Mouse (Mus musculus): ENCODE results near the gene 1700001C19Rik. TPM values are rescaled to one million over a fixed set of nuclear protein-coding genes. Genes with fewer than 3 reads are reported as not detected.

The 1700001C19Rik gene
- total and polyA plus RNA-seq, 3 experiments: not detected

GRCm38 (mm10) chr17:47428831-47429304 lies 8.3 kb downstream of the 1700001C19Rik start:
- in situ Hi-C loops (cut with MboI; ENCODE audit: low pct_ligation_motif_present, low pct_unique_long_range_greater_than_20kb, low sequenced_read_pairs): loop anchor here (5.0 kb wide), 1 partner anchor 37 kb away; no protein-coding TSS in a partner anchor
- no peaks in the 10 kb centered on the region for H3K36me3 ChIP-seq (replicated peaks in 1 of 2; ENCODE audit: control insufficient read depth in 1 of 2, insufficient read depth in 1 of 2, low read length in 1 of 2)
- no peak overlapping the region for H3K9ac ChIP-seq (ENCODE audit: insufficient read depth, low read depth)
- dilution Hi-C loops (cut with MboI; ENCODE audit: extremely low pct_ligation_motif_present, extremely low pct_unique_long_range_greater_than_20kb, low sequenced_read_pairs): no loop called here
- H3K9me3 ChIP-seq (replicated peaks; ENCODE audit: low read length): no peaks in the 10 kb centered on the region
- no peak for DNase-seq (ENCODE audit: extremely low read depth)
- H3K79me2 ChIP-seq (replicated peaks; ENCODE audit: control insufficient read depth, extremely low read depth, insufficient read depth, poor library complexity, severe bottlenecking): no peaks in the 10 kb centered on the region
- H3K27me3 ChIP-seq (replicated peaks): peaks cover 8% of the 10 kb centered on the region
- no peaks in the 10 kb centered on the region for H3K4me1 ChIP-seq (ENCODE audit: control insufficient read depth in 1 of 2, insufficient read depth in 2 of 2)
- TF ChIP-seq IRF4 (IDR thresholded peaks at IDR 0.05; ENCODE audit: low read depth, low read length) (0 out of 2 replicates have a peak, but pooled peaks have one; percentile 16), JUN (IDR thresholded peaks at IDR 0.05; ENCODE audit: insufficient read depth, low read depth, low read length) (no peak), RAD21 (IDR thresholded peaks at IDR 0.05; ENCODE audit: low read depth, low read length) (peak; percentile 56), USF2 (conservative IDR thresholded peaks at IDR 0.05; ENCODE audit: low read depth, low read length) (no peak), TCF12 (IDR thresholded peaks at IDR 0.05; ENCODE audit: low read depth, low read length) (0 out of 2 replicates have a peak, but pooled peaks have one; percentile 29), EP300 (IDR thresholded peaks at IDR 0.05; ENCODE audit: low read length) (no peak), CTCF (conservative IDR thresholded peaks at IDR 0.05 in 1 of 2, IDR thresholded peaks at IDR 0.05 in 1 of 2; ENCODE audit: low read depth in 2 of 2, low read length in 2 of 2) (peak in 1 of 2 experiments; percentile 72; a peak in 2 of 4 replicates), KAT2A (IDR thresholded peaks at IDR 0.05; ENCODE audit: insufficient replicate concordance, low read length) (no peak), SMC3 (IDR thresholded peaks at IDR 0.05; ENCODE audit: low read depth, low read length) (peak; percentile 62), ETS1 (conservative IDR thresholded peaks at IDR 0.05; ENCODE audit: low read depth, low read length) (no peak), PAX5 (IDR thresholded peaks at IDR 0.05; ENCODE audit: low read length) (no peak), RCOR1 (conservative IDR thresholded peaks at IDR 0.05; ENCODE audit: low read depth, low read length) (no peak), MAFK (IDR thresholded peaks at IDR 0.05; ENCODE audit: insufficient replicate concordance, low read length) (peak; percentile 98), UBTF (IDR thresholded peaks at IDR 0.05; ENCODE audit: low read depth, low read length) (no peak), ELF1 (IDR thresholded peaks at IDR 0.05; ENCODE audit: low read depth, low read length) (no peak)
- no peak overlapping the region for H3K27ac ChIP-seq (ENCODE audit: insufficient read depth, low read depth)
- 0 out of 2 replicates have a peak overlapping the region, but pooled peaks have one; percentile 7 for H3K4me2 ChIP-seq (ENCODE audit: insufficient read depth, low read depth, poor library complexity, severe bottlenecking)
- H3K4me3 ChIP-seq (replicated peaks in 1 of 3; ENCODE audit: low read depth in 2 of 3, low read length in 2 of 3, poor library complexity in 1 of 3): no peak overlapping the region

GRCm38 (mm10) chr17:47427316-47427715 lies 9.9 kb downstream of the 1700001C19Rik start:
- H3K79me2 ChIP-seq (replicated peaks; ENCODE audit: control insufficient read depth, extremely low read depth, insufficient read depth, poor library complexity, severe bottlenecking): no peaks in the 10 kb centered on the region
- no peaks in the 10 kb centered on the region for H3K36me3 ChIP-seq (replicated peaks in 1 of 2; ENCODE audit: control insufficient read depth in 1 of 2, insufficient read depth in 1 of 2, low read length in 1 of 2)
- H3K4me3 ChIP-seq (replicated peaks in 1 of 3; ENCODE audit: low read depth in 2 of 3, low read length in 2 of 3, poor library complexity in 1 of 3): no peak overlapping the region
- in situ Hi-C loops (cut with MboI; ENCODE audit: low pct_ligation_motif_present, low pct_unique_long_range_greater_than_20kb, low sequenced_read_pairs) (loop anchor here (5.0 kb wide), 1 partner anchor 35 kb away; no protein-coding TSS in a partner anchor), dilution Hi-C loops (cut with MboI; ENCODE audit: extremely low pct_ligation_motif_present, extremely low pct_unique_long_range_greater_than_20kb, low sequenced_read_pairs) (no loop called here)
- H3K27me3 ChIP-seq (replicated peaks): peaks cover 12% of the 10 kb centered on the region
- H3K4me2 ChIP-seq (ENCODE audit: insufficient read depth, low read depth, poor library complexity, severe bottlenecking): no peak overlapping the region
- H3K9me3 ChIP-seq (replicated peaks; ENCODE audit: low read length): no peaks in the 10 kb centered on the region
- H3K9ac ChIP-seq (ENCODE audit: insufficient read depth, low read depth): no peak overlapping the region
- H3K4me1 ChIP-seq (ENCODE audit: control insufficient read depth in 1 of 2, insufficient read depth in 2 of 2): no peaks in the 10 kb centered on the region
- DNase-seq (ENCODE audit: extremely low read depth): no peak
- no peak overlapping the region for H3K27ac ChIP-seq (ENCODE audit: insufficient read depth, low read depth)
- TF ChIP-seq RAD21 (IDR thresholded peaks at IDR 0.05; ENCODE audit: low read depth, low read length): peak; percentile 43
- peak; percentile 10 to 57; a peak in 2 of 4 replicates for TF ChIP-seq CTCF (conservative IDR thresholded peaks at IDR 0.05 in 1 of 2, IDR thresholded peaks at IDR 0.05 in 1 of 2; ENCODE audit: low read depth in 2 of 2, low read length in 2 of 2)
- TF ChIP-seq MEF2A (IDR thresholded peaks at IDR 0.05; ENCODE audit: borderline replicate concordance, low read depth, low read length): no peak
- TF ChIP-seq SMC3 (IDR thresholded peaks at IDR 0.05; ENCODE audit: low read depth, low read length): peak; percentile 42
- no peak for TF ChIP-seq BHLHE40 (IDR thresholded peaks at IDR 0.05; ENCODE audit: low read depth, low read length)
- TF ChIP-seq NELFE (IDR thresholded peaks at IDR 0.05; ENCODE audit: low read depth, low read length): no peak
